Mouse (Mus musculus) testis, adult 2 months (tissue): ENCODE results near the gene Gm21497. TPM values are rescaled to one million over a fixed set of nuclear protein-coding genes. Genes with fewer than 3 reads are reported as not detected.
"Not testable (repeated sequence)": the region's sequence is repeated elsewhere in the genome, so short reads cannot be mapped to it uniquely, and the experiment has no call there.

Experiments used
- H3K27ac ChIP-seq: fragments of 200-500 bp; 2 replicates; pipeline ENCODE4 v1.5.1; 2012; ENCODE audit warnings: low read depth, low read length; ENCODE audit not compliant: control insufficient read depth, insufficient read depth
- H3K27me3 ChIP-seq: fragments of 200-500 bp; 2 replicates; pipeline ENCODE4 v1.6.1; 2012; ENCODE audit warnings: mild to moderate bottlenecking, low read length, moderate library complexity; ENCODE audit not compliant: control insufficient read depth, insufficient read depth
- H3K36me3 ChIP-seq: fragments of 200-500 bp; 2 replicates; pipeline ENCODE4 v1.6.1; 2012; ENCODE audit warnings: mild to moderate bottlenecking, low read length; ENCODE audit not compliant: control insufficient read depth, insufficient read depth
- H3K4me1 ChIP-seq: fragments of 200-500 bp; 2 replicates; pipeline ENCODE4 v1.6.1; 2012; ENCODE audit warnings: low read length; ENCODE audit not compliant: control insufficient read depth, insufficient read depth
- H3K4me3 ChIP-seq: fragments of 200-500 bp; 2 replicates; pipeline ENCODE4 v1.5.1; 2012; ENCODE audit warnings: low read depth, mild to moderate bottlenecking, low read length, moderate library complexity, mixed read lengths; ENCODE audit not compliant: control insufficient read depth
- polyA plus RNA-seq: library from polyadenylated mRNA; depleted of rRNA; stranded (reverse); fragments of >200 nt; gene quantifications from 2 replicates; pipeline ENCODE4 v1.2.3, GENCODE M21; 2012; rRNA removed

The Gm21497 gene
- 0.28 and 0.65 TPM in 2 replicates for polyA plus RNA-seq

DNA sequence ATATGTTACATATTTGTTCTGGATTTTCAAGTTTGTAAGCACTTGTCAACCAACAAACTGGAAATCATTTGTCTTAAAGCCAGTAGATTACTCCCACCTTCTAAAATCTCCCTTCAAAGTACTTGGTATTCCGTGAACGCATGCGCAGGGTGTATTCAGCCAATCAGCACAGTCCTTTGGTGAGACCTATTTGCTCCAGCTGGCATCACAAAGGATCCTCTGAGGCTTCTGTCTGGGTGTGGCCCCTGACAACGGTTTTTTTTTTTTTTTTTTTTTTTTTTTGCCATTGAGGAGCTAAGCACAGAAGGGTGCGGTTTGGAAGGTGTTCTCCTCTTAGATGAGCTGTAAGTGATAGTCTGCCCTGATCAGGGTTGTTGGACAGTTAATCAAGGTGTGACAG is at the start of gene Gm21497:
TSS of gene Gm21497 (plus strand) at position 301 of the 400 bp plus-strand sequence.
- not testable (repeated sequence) for H3K27ac ChIP-seq, H3K27me3 ChIP-seq, H3K4me3 ChIP-seq, H3K4me1 ChIP-seq, H3K36me3 ChIP-seq
